Mouse (Mus musculus): Measurements from ENCODE around the gene Egfl7.

Egfl7 gene

GRCm38 (mm10) chr2:26615459-26616124, 35.8 kb downstream of the Egfl7 start:
- DNase-seq (ENCODE audit: low read depth) = no peak

- DNase-seq (ENCODE audit: low read depth) = no peak
Observed at GRCm38 (mm10) chr2:26617331-26617730, 37.5 kb downstream of the Egfl7 start.

- DNase-seq (ENCODE audit: low read depth) = no peak
Observed at GRCm38 (mm10) chr2:26617928-26618327, 38.1 kb downstream of the Egfl7 start.

GRCm38 (mm10) chr2:26621246-26621645, 41.4 kb downstream of the Egfl7 start:
- no peak for DNase-seq (ENCODE audit: low read depth)

- peak; percentile 49 for DNase-seq (ENCODE audit: low read depth)
Observed at GRCm38 (mm10) chr2:26622984-26623383, 43.2 kb downstream of the Egfl7 start.

GRCm38 (mm10) chr2:26625419-26625818, 45.6 kb downstream of the Egfl7 start:
- no peak for DNase-seq (ENCODE audit: low read depth)

GRCm38 (mm10) chr2:26626081-26626480, 46.3 kb downstream of the Egfl7 start:
- DNase-seq (ENCODE audit: low read depth) = no peak

- peak; percentile 82 for DNase-seq (ENCODE audit: low read depth)
Observed at GRCm38 (mm10) chr2:26627921-26628739, 48.3 kb downstream of the Egfl7 start, which contains the start of gene Fam69b. TSS of gene Fam69b (plus strand) at chr2:26628457.

GRCm38 (mm10) chr2:26628792-26629437, 49.1 kb downstream of the Egfl7 start:
- DNase-seq (ENCODE audit: low read depth) = no peak

- no peak for DNase-seq (ENCODE audit: low read depth)
Observed at GRCm38 (mm10) chr2:26632541-26633395, 53.0 kb downstream of the Egfl7 start.

GRCm38 (mm10) chr2:26633953-26634530, 54.2 kb downstream of the Egfl7 start:
- no peak for DNase-seq (ENCODE audit: low read depth)

GRCm38 (mm10) chr2:26634629-26635488, 55.0 kb downstream of the Egfl7 start:
- no peak for DNase-seq (ENCODE audit: low read depth)

- no peak for DNase-seq (ENCODE audit: low read depth)
Observed at GRCm38 (mm10) chr2:26635489-26636324, 55.9 kb downstream of the Egfl7 start.

GRCm38 (mm10) chr2:26636325-26636635, 56.5 kb downstream of the Egfl7 start:
- no peak for DNase-seq (ENCODE audit: low read depth)

GRCm38 (mm10) chr2:26637316-26637932, 57.6 kb downstream of the Egfl7 start:
- no peak for DNase-seq (ENCODE audit: low read depth)

- DNase-seq (ENCODE audit: low read depth) = no peak
Observed at GRCm38 (mm10) chr2:26638039-26638438, 58.2 kb downstream of the Egfl7 start.

GRCm38 (mm10) chr2:26638572-26638971, 58.8 kb downstream of the Egfl7 start:
- no peak for DNase-seq (ENCODE audit: low read depth)

GRCm38 (mm10) chr2:26639083-26639482, 59.3 kb downstream of the Egfl7 start:
- peak; percentile 83 for DNase-seq (ENCODE audit: low read depth)
